Mouse (Mus musculus): ENCODE measurements at regions not wholly inside any gene's neighbourhood (a gene's known extent, or its start where the extent isn't known, plus 50 kb on each side); places are given as distances from the start of the nearest gene placed in this dataset.
"Not testable (repeated sequence)": the region's sequence is repeated elsewhere in the genome, so short reads cannot be mapped to it uniquely, and the experiment has no call there.

DNA sequence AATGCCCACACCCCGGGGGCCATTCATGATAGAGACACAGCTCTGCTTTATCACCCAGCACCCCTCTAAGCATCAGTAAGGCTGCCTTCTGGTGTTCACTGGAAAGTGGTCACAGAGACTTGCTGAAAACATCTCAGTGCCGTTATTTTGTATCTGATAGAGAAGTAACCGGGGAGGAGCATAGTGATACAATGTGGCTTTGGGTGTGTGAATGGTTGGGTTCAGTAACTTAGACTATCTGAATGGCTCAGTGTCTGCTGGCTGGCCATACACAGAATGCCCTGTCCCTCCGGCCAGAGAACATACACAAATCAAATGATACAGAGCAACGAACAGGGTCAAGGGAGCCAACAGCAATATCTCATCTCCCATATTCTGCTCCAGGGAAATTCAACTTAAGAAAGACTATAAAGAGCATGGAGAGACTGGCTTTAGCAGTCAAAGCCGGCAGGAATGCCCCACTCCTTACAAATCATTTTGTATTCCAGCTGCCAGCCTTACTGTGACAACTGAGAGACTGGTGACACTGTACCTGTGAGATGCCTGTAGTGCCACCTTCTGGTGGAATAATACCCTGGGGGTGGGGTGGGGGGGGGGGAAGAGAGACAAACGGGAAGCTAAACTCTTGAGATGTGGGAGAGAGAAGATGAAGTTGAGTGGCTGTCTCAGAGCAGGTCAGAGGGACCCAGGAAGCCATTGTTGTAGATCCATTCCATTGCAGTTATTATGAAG, 102.7 kb downstream of the Tcp10c start:
- TF ChIP-seq GATA1, TAL1 (IDR thresholded peaks at IDR 0.05; ENCODE audit: low read length): not testable (repeated sequence)

Measured in erythroblast, embryonic 14.5 days (primary cell).